Mouse (Mus musculus): Measurements from ENCODE around the gene Timd4. TPM values are rescaled to one million over a fixed set of nuclear protein-coding genes. Genes with fewer than 3 reads are reported as not detected.

Gene Timd4
- 0.16 and 0.31 TPM in 2 replicates for polyA plus RNA-seq (2015; fragmentation: Nextera tagmentation; extraction: Ambion mirVana)

DNA sequence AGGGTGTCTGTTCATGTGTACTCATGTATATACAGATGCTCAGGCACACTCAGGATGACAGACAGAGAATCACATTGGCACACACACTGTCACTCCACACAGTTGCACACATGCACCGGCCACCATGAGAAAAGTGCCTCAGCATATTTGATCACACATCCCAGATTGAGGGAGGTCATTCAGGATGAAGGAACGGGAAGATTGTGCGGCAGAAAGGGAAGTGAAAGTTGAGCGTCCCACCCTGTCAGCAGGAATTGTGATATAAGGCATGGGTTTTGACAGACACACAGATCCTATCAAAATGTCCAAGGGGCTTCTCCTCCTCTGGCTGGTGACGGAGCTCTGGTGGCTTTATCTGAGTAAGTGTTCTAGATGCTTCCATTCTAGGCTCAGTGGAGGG, at the start of gene Timd4:
Timd4 (plus strand) TSS at position 290 of the 400 bp plus-strand sequence.
- 77% methylated on average over 5 of the region's 5 CpGs for WGBS
- no peak for TF ChIP-seq CTCF (IDR thresholded peaks at IDR 0.05; ENCODE audit: low read depth)
- TF ChIP-seq EP300 (optimal IDR thresholded peaks at IDR 0.05): no peak
- no peaks in the 10 kb centered on the region for H3K9me3 ChIP-seq (ENCODE audit: control insufficient read depth, low read length)
- H3K4me1 ChIP-seq (replicated peaks; ENCODE audit: control insufficient read depth, insufficient read depth): no peaks in the 10 kb centered on the region
- DNase-seq (ENCODE audit: low spot score) (no peak), ATAC-seq (ENCODE audit: low FRiP score, low TSS enrichment) (no peak)
- H3K4me2 ChIP-seq (replicated peaks; ENCODE audit: low read depth): no peak within 1 kb of the TSS
- H3K9ac ChIP-seq (ENCODE audit: low read length): no peak within 1 kb of the TSS
- H3K27me3 ChIP-seq (ENCODE audit: control insufficient read depth, insufficient read depth, low read length): no peaks in the 10 kb centered on the region
- no peak within 1 kb of the TSS for H3K4me3 ChIP-seq (ENCODE audit: low read depth, low read length)
- H3K36me3 ChIP-seq (ENCODE audit: control insufficient read depth, insufficient read depth, low read length): no peaks in the 10 kb centered on the region
- no peak within 1 kb of the TSS for H3K27ac ChIP-seq (replicated peaks)

DNA sequence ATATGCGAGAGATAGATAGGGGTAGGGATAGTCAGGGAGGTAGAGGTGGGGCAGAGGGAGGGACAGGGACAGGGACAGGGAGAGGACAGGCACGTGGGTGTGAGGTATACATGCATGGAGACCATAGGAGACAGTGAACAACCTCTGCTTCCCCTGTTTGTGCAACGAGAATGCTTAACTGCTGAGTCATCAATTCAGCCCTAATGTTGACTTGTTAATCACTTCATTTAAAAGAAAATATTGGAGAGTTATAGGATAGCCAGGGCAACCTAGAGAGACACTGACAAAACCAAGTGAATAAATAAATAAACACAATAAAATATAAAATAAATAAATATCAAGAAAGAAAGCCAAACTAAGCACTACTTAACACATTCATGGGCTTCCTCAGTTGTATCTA, 33.7 kb upstream of the Timd4 start:
- no peak overlapping the region for H3K4me2 ChIP-seq (replicated peaks; ENCODE audit: low read depth)
- 61% methylated on average over 3 of the region's 3 CpGs for WGBS
- no peak for TF ChIP-seq CTCF (IDR thresholded peaks at IDR 0.05; ENCODE audit: low read depth)
- H3K4me3 ChIP-seq (ENCODE audit: low read depth, low read length): no peak overlapping the region
- DNase-seq (ENCODE audit: low spot score) (no peak), ATAC-seq (ENCODE audit: low FRiP score, low TSS enrichment) (no peak)
- H3K9ac ChIP-seq (ENCODE audit: low read length): no peak overlapping the region
- H3K4me1 ChIP-seq (replicated peaks; ENCODE audit: control insufficient read depth, insufficient read depth): no peaks in the 10 kb centered on the region
- no peaks in the 10 kb centered on the region for H3K36me3 ChIP-seq (ENCODE audit: control insufficient read depth, insufficient read depth, low read length)
- no peak overlapping the region for H3K27ac ChIP-seq (replicated peaks)
- H3K9me3 ChIP-seq (ENCODE audit: control insufficient read depth, low read length): no peaks in the 10 kb centered on the region
- no peaks in the 10 kb centered on the region for H3K27me3 ChIP-seq (ENCODE audit: control insufficient read depth, insufficient read depth, low read length)

DNA sequence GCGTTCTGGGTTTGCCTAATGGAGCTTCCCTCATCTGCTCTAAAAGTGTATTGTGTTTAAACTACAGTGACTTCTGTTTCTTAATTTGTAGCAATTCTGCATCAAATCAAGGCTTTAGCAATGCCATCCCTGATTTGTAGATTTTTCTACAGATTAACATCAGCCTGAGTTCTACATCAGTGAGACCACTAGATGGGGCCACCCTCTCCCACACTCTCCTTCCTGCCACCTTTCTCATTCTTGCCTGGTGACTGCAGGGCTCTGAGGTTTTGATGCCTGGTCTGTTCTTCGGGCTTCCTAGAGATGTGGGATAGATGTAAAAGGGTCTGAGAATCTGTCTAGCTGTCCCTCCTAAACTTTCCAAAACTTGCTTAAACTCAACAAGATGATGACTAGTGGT, 30.8 kb upstream of the Timd4 start:
- TF ChIP-seq CTCF (IDR thresholded peaks at IDR 0.05; ENCODE audit: low read depth) (peak; percentile 33), EP300 (optimal IDR thresholded peaks at IDR 0.05) (no peak)
- Histone ChIP-seq H3K9ac (ENCODE audit: low read length) (no peak overlapping the region), H3K4me2 (replicated peaks; ENCODE audit: low read depth) (no peak overlapping the region), H3K4me1 (replicated peaks; ENCODE audit: control insufficient read depth, insufficient read depth) (no peaks in the 10 kb centered on the region), H3K36me3 (ENCODE audit: control insufficient read depth, insufficient read depth, low read length) (no peaks in the 10 kb centered on the region), H3K4me3 (ENCODE audit: low read depth, low read length) (no peak overlapping the region), H3K27me3 (ENCODE audit: control insufficient read depth, insufficient read depth, low read length) (no peaks in the 10 kb centered on the region), H3K27ac (replicated peaks) (no peak overlapping the region), H3K9me3 (ENCODE audit: control insufficient read depth, low read length) (no peaks in the 10 kb centered on the region)
- WGBS: 84% methylated on average over 2 of the region's 2 CpGs
- no peak for DNase-seq (ENCODE audit: low spot score)
- no peak for ATAC-seq (ENCODE audit: low FRiP score, low TSS enrichment)

DNA sequence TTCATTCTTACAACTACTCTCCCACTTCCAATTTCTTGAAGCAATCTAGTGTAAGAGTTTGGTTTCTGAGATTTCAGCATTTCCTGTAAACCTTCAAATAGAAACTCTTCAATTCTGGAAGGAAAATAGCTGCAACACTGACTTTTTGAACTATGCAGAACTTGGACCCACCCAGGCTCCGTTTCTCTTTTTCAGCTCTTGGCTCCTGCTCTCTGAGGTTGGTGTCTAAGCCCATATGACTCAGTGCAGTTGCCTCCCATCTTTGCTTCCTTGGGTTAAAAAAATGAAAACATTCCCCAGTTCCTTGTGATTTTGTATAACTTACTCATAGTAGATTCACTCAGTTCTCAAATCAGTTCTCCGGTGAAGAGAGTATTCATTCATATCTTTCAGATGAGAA, 6.2 kb upstream of the Timd4 start:
- Histone ChIP-seq H3K36me3 (ENCODE audit: control insufficient read depth, insufficient read depth, low read length) (no peaks in the 10 kb centered on the region), H3K27ac (replicated peaks) (no peak overlapping the region), H3K9ac (ENCODE audit: low read length) (no peak overlapping the region), H3K4me1 (replicated peaks; ENCODE audit: control insufficient read depth, insufficient read depth) (no peaks in the 10 kb centered on the region), H3K4me2 (replicated peaks; ENCODE audit: low read depth) (no peak overlapping the region), H3K27me3 (ENCODE audit: control insufficient read depth, insufficient read depth, low read length) (no peaks in the 10 kb centered on the region), H3K9me3 (ENCODE audit: control insufficient read depth, low read length) (no peaks in the 10 kb centered on the region), H3K4me3 (ENCODE audit: low read depth, low read length) (no peak overlapping the region)
- DNase-seq (ENCODE audit: low spot score): no peak
- TF ChIP-seq EP300 (optimal IDR thresholded peaks at IDR 0.05) (no peak), CTCF (IDR thresholded peaks at IDR 0.05; ENCODE audit: low read depth) (no peak)
- ATAC-seq (ENCODE audit: low FRiP score, low TSS enrichment): no peak
- WGBS: 66% methylated on average over 2 of the region's 2 CpGs

DNA sequence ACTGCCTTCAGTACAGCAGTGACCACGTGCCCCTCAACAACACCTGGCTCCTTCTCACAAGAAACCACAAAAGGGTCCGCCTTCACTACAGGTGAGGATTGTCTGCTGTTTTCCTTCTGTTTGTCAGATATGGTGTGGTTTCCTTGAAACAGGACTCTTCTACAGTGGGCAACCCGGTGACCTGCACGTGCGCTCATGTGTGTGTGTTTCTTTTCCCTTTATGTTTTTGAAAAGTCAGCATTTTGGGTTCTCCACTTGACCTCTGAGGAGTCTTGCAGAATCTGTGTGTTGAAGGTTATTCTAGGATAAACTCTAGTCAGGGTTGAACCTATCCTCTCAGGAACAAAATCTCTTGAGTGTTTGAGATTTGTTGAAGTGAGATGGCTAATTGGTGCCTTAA, 7.1 kb downstream of the Timd4 start:
- DNase-seq (ENCODE audit: low spot score) (no peak), ATAC-seq (ENCODE audit: low FRiP score, low TSS enrichment) (no peak)
- Histone ChIP-seq H3K9ac (ENCODE audit: low read length) (no peak overlapping the region), H3K36me3 (ENCODE audit: control insufficient read depth, insufficient read depth, low read length) (no peaks in the 10 kb centered on the region), H3K27ac (replicated peaks) (no peak overlapping the region), H3K27me3 (ENCODE audit: control insufficient read depth, insufficient read depth, low read length) (no peaks in the 10 kb centered on the region), H3K4me2 (replicated peaks; ENCODE audit: low read depth) (no peak overlapping the region), H3K9me3 (ENCODE audit: control insufficient read depth, low read length) (no peaks in the 10 kb centered on the region), H3K4me3 (ENCODE audit: low read depth, low read length) (no peak overlapping the region), H3K4me1 (replicated peaks; ENCODE audit: control insufficient read depth, insufficient read depth) (no peaks in the 10 kb centered on the region)
- TF ChIP-seq CTCF (IDR thresholded peaks at IDR 0.05; ENCODE audit: low read depth): no peak
- TF ChIP-seq EP300 (optimal IDR thresholded peaks at IDR 0.05): no peak
- WGBS: 85% methylated on average over 5 of the region's 5 CpGs

DNA sequence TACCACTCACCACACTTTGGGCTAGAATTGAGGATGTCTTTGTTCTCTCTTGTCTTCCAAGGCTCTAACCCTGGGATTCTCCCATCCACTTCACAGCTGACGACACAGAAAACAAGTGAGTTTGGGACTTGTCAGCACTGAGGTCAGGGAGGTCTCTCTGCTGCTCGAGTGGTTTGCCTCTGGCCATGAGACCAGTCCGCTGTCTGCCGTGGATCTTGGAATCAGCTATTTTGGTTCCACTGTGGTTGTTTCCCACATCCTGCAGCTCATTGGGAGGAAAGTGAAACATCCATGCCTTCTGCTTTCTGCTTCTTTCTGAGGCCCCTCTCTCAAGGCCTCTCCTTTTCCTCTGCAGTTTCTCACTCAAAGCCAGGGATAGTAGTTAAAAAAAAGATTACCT, 9.3 kb downstream of the Timd4 start:
- Histone ChIP-seq H3K4me3 (ENCODE audit: low read depth, low read length) (no peak overlapping the region), H3K27ac (replicated peaks) (no peak overlapping the region), H3K9me3 (ENCODE audit: control insufficient read depth, low read length) (no peaks in the 10 kb centered on the region), H3K9ac (ENCODE audit: low read length) (no peak overlapping the region), H3K36me3 (ENCODE audit: control insufficient read depth, insufficient read depth, low read length) (no peaks in the 10 kb centered on the region), H3K27me3 (ENCODE audit: control insufficient read depth, insufficient read depth, low read length) (no peaks in the 10 kb centered on the region), H3K4me2 (replicated peaks; ENCODE audit: low read depth) (no peak overlapping the region), H3K4me1 (replicated peaks; ENCODE audit: control insufficient read depth, insufficient read depth) (no peaks in the 10 kb centered on the region)
- TF ChIP-seq EP300 (optimal IDR thresholded peaks at IDR 0.05) (no peak), CTCF (IDR thresholded peaks at IDR 0.05; ENCODE audit: low read depth) (no peak)
- DNase-seq (ENCODE audit: low spot score) (no peak), ATAC-seq (ENCODE audit: low FRiP score, low TSS enrichment) (no peak)
- WGBS: 37% methylated on average over 4 of the region's 4 CpGs

All from stomach, postnatal 0 days (tissue).